Mouse (Mus musculus) kidney, postnatal 0 days (tissue): Measurements from ENCODE around the gene Mvp. TPM values are rescaled to one million over a fixed set of nuclear protein-coding genes. Genes with fewer than 3 reads are reported as not detected.

ENCODE experiments used
- ATAC-seq: fragments of 200-750 bp; cut with Nextera tagmentation; replicated peaks from 2 replicates; pipeline ENCODE4 v1.8.0; 2017; ENCODE audit warnings: low read depth, moderate number of reproducible peaks, moderate TSS enrichment, moderate library complexity; ENCODE audit not compliant: low FRiP score
- DNase-seq: peaks from one replicate; pipeline ENCODE4 v3.0.0-alpha.2; 2016; ENCODE audit warnings: low spot score
- H3K27ac ChIP-seq: fragments of 300-500 bp; sonication (generic); 2 replicates; pipeline ENCODE4 v1.5.1; 2014; ENCODE audit warnings: mild to moderate bottlenecking
- H3K27me3 ChIP-seq: fragments of 300-500 bp; sonication (generic); 2 replicates; pipeline ENCODE4 v1.6.1; 2014; ENCODE audit warnings: low read length, mixed read lengths; ENCODE audit not compliant: insufficient read depth
- H3K36me3 ChIP-seq: fragments of 300-500 bp; sonication (generic); 2 replicates; pipeline ENCODE4 v1.6.1; 2014; ENCODE audit warnings: low read length, mixed read lengths; ENCODE audit not compliant: insufficient read depth
- H3K4me1 ChIP-seq: fragments of 300-500 bp; sonication (generic); replicated peaks from 2 replicates; pipeline ENCODE4 v1.6.1; 2014; ENCODE audit warnings: antibody characterized with exemption, low read length, mixed read lengths; ENCODE audit not compliant: insufficient read depth
- H3K4me2 ChIP-seq: fragments of 300-500 bp; sonication (generic); 2 replicates; pipeline ENCODE4 v1.6.1; 2014; ENCODE audit warnings: mild to moderate bottlenecking, low read length, moderate library complexity, mixed read lengths
- H3K4me3 ChIP-seq: fragments of 300-500 bp; sonication (generic); replicated peaks from 2 replicates; pipeline ENCODE4 v1.5.1; 2014; ENCODE audit warnings: low read depth, low read length
- H3K9ac ChIP-seq: fragments of 300-500 bp; sonication (generic); 2 replicates; pipeline ENCODE4 v1.6.1; 2014; ENCODE audit warnings: low read depth, low read length
- H3K9me3 ChIP-seq: fragments of 300-500 bp; sonication (generic); replicated peaks from 2 replicates; pipeline ENCODE4 v1.6.1; 2016; ENCODE audit warnings: low read length, inconsistent platforms, mixed read lengths
- CTCF ChIP-seq: IDR thresholded peaks from 2 replicates; pipeline ENCODE4 v1.5.1; 2016; ENCODE audit warnings: antibody characterized with exemption, low read depth, mild to moderate bottlenecking, moderate library complexity
- WGBS: fragments of 180-500 bp; shearing (Covaris S2); extraction: QIAGEN DNeasy Blood & Tissue Kit; methylation state at CpG from one replicate; pipeline ENCODE4 v1.1.7; 2014; 5-methylcytosine and 5-hydroxymethylcytosine counted together
- polyA plus RNA-seq: library from polyadenylated mRNA; unstranded; fragments of >200 nt; fragmentation: Nextera tagmentation; extraction: Ambion mirVana; gene quantifications from 2 replicates; pipeline ENCODE4 v1.2.1, GENCODE M21; 2015

Mvp gene
- polyA plus RNA-seq, 1 experiment from 2014 or later, result 27.5 TPM

- no peaks in the 10 kb centered on the region for H3K9me3 ChIP-seq
- ATAC-seq (peak; percentile 76; the same call in 1 of the 2 replicates), DNase-seq (peak; percentile 61)
- WGBS, result 41% methylated on average over 9 of the region's 9 CpGs
- H3K4me1 ChIP-seq, result no peaks in the 10 kb centered on the region
- H3K9ac ChIP-seq, result no peak overlapping the region
- no peak overlapping the region for H3K4me3 ChIP-seq
- no peak overlapping the region for H3K4me2 ChIP-seq
- H3K27ac ChIP-seq, result no peak overlapping the region
- H3K36me3 ChIP-seq, result 0 out of 2 replicates have a peak, but pooled peaks cover 3% of the 10 kb centered on the region
- peak; percentile 79 for TF ChIP-seq CTCF
- no peaks in the 10 kb centered on the region for H3K27me3 ChIP-seq
These were observed 28.1 kb downstream of the Mvp start for GRCm38 (mm10) chr7:126986319-126986718.

DNA sequence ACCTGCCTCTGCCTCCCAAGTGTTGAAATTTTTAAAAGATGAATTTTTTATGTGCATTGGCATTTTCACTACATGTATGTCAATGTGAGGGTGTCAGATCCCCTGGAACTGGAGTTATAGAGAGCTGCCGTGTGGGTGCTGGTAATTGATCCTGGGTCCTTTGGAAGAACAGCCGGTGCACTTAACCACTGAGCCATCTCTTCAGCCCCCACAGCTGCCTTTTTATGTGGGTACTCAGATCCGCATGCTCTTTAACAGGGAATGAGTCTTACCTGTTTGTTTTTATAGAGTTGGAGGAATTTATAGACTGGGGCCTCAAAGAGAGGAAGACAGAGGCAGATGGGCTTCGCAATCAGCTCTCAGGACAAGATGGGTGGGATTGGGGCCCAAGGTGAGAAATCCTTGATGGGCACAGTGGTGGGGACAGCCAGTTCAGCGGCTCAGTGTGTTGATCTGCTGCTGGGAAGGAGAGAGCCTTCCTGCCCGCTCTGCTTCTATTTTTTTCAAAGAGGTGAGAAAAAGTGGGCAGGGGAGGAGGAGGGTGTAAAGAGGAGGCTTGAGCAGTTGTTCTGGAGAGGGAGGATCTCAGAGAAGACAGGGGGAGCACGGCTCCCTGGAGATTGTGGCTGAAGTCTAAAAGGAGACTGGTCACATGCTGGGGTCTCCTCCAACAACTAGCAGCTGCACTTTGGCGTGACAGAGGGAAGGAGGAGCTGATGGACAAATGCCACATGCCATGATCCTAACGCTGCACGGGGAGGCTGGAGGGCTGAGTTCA lies 29.6 kb downstream of the Mvp start:
- Histone ChIP-seq H3K4me3 (no peak overlapping the region), H3K9me3 (no peaks in the 10 kb centered on the region), H3K4me2 (no peak overlapping the region), H3K4me1 (no peaks in the 10 kb centered on the region), H3K9ac (no peak overlapping the region), H3K36me3 (peaks cover 6% of the 10 kb centered on the region; the same call in 1 of the 2 replicates), H3K27me3 (no peaks in the 10 kb centered on the region), H3K27ac (no peak overlapping the region)
- DNase-seq (no peak), ATAC-seq (no peak)
- WGBS, result 29% methylated on average over 10 of the region's 10 CpGs
- no peak for TF ChIP-seq CTCF

GRCm38 (mm10) chr7:126983113-126983512 lies 31.3 kb downstream of the Mvp start:
- no peaks in the 10 kb centered on the region for H3K9me3 ChIP-seq
- H3K4me2 ChIP-seq, result no peak overlapping the region
- H3K36me3 ChIP-seq, result peaks cover 19% of the 10 kb centered on the region
- ATAC-seq (no peak), DNase-seq (no peak)
- no peak for TF ChIP-seq CTCF
- H3K4me1 ChIP-seq, result no peaks in the 10 kb centered on the region
- H3K27me3 ChIP-seq, result no peaks in the 10 kb centered on the region
- no peak overlapping the region for H3K9ac ChIP-seq
- no peak overlapping the region for H3K27ac ChIP-seq
- no peak overlapping the region for H3K4me3 ChIP-seq
- WGBS, result 64% methylated on average over 7 of the region's 7 CpGs

GRCm38 (mm10) chr7:126982054-126982453 lies 32.4 kb downstream of the Mvp start:
- no peaks in the 10 kb centered on the region for H3K27me3 ChIP-seq
- ATAC-seq, result no peak
- H3K36me3 ChIP-seq, result peaks cover 20% of the 10 kb centered on the region
- WGBS, result 88% methylated on average over 4 of the region's 4 CpGs
- H3K4me3 ChIP-seq, result no peak overlapping the region
- no peak overlapping the region for H3K27ac ChIP-seq
- H3K9ac ChIP-seq, result no peak overlapping the region
- DNase-seq, result no peak
- H3K9me3 ChIP-seq, result no peaks in the 10 kb centered on the region
- no peak for TF ChIP-seq CTCF
- H3K4me2 ChIP-seq, result no peak overlapping the region
- 0 out of 2 replicates have a peak, but pooled peaks cover 4% of the 10 kb centered on the region for H3K4me1 ChIP-seq

DNA sequence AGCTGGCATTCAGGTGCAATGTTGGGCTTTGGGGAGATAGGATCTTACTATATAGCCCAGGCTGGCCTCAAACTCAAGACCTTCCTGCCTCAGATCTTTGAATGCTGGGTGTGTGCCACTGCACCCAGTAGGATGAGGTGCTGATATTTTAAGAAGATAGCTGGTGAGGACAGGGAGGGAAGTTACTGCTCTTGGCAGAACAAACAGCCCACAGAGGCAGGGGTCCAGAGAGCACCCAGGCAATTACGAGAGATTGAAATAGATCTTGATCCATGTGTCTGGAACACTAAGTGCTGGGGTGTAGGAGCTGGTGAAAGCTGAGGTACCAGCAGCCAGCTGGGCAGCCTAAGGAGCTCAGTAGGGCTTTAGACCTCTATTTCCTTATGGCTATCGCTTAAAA lies 32.8 kb downstream of the Mvp start:
- no peaks in the 10 kb centered on the region for H3K27me3 ChIP-seq
- no peak for ATAC-seq
- no peak overlapping the region for H3K9ac ChIP-seq
- H3K36me3 ChIP-seq, result peaks cover 20% of the 10 kb centered on the region
- H3K9me3 ChIP-seq, result no peaks in the 10 kb centered on the region
- 0 out of 2 replicates have a peak, but pooled peaks cover 4% of the 10 kb centered on the region for H3K4me1 ChIP-seq
- H3K4me2 ChIP-seq, result no peak overlapping the region
- WGBS, result 90% methylated on average over 2 of the region's 2 CpGs
- DNase-seq, result no peak
- no peak for TF ChIP-seq CTCF
- no peak overlapping the region for H3K27ac ChIP-seq
- H3K4me3 ChIP-seq, result no peak overlapping the region

GRCm38 (mm10) chr7:126978841-126979240 lies 35.6 kb downstream of the Mvp start:
- TF ChIP-seq CTCF, result no peak
- Histone ChIP-seq H3K4me3 (no peak overlapping the region), H3K4me1 (0 out of 2 replicates have a peak, but pooled peaks cover 4% of the 10 kb centered on the region), H3K9ac (no peak overlapping the region), H3K4me2 (no peak overlapping the region), H3K36me3 (peaks cover 20% of the 10 kb centered on the region), H3K27me3 (no peaks in the 10 kb centered on the region), H3K9me3 (no peaks in the 10 kb centered on the region), H3K27ac (no peak overlapping the region)
- DNase-seq (no peak), ATAC-seq (no peak)
- 88% methylated on average over 6 of the region's 6 CpGs for WGBS
